Mouse (Mus musculus): ENCODE measurements at regions not wholly inside any gene's neighbourhood (a gene's known extent, or its start where the extent isn't known, plus 50 kb on each side); places are given as distances from the start of the nearest gene placed in this dataset.

GRCm38 (mm10) chr15:50942429-50942828, 2942.3 kb upstream of the Gm7489 start:
- DNase-seq (ENCODE audit: low spot score), result no peak
- ATAC-seq (ENCODE audit: low FRiP score), result no peak
- Histone ChIP-seq H3K9ac (no peak overlapping the region), H3K36me3 (replicated peaks; ENCODE audit: control insufficient read depth, insufficient read depth) (no peaks in the 10 kb centered on the region), H3K9me3 (ENCODE audit: control insufficient read depth, low read length) (no peaks in the 10 kb centered on the region), H3K4me3 (replicated peaks; ENCODE audit: low read length) (no peak overlapping the region), H3K27ac (no peak overlapping the region), H3K4me2 (replicated peaks) (no peak overlapping the region), H3K4me1 (replicated peaks; ENCODE audit: control insufficient read depth, insufficient read depth, low read length) (no peaks in the 10 kb centered on the region), H3K27me3 (ENCODE audit: control insufficient read depth, insufficient read depth, low read length) (no peaks in the 10 kb centered on the region)
- 94% methylated on average over 5 of the region's 5 CpGs for WGBS

GRCm38 (mm10) chr15:50944976-50945375, 2939.7 kb upstream of the Gm7489 start:
- ATAC-seq (ENCODE audit: low FRiP score) (no peak), DNase-seq (ENCODE audit: low spot score) (no peak)
- H3K4me1 ChIP-seq (replicated peaks; ENCODE audit: control insufficient read depth, insufficient read depth, low read length), result no peaks in the 10 kb centered on the region
- H3K4me2 ChIP-seq (replicated peaks), result no peak overlapping the region
- 88% methylated on average over 4 of the region's 4 CpGs for WGBS
- no peak overlapping the region for H3K9ac ChIP-seq
- no peak overlapping the region for H3K27ac ChIP-seq
- no peaks in the 10 kb centered on the region for H3K36me3 ChIP-seq (replicated peaks; ENCODE audit: control insufficient read depth, insufficient read depth)
- H3K27me3 ChIP-seq (ENCODE audit: control insufficient read depth, insufficient read depth, low read length), result no peaks in the 10 kb centered on the region
- H3K4me3 ChIP-seq (replicated peaks; ENCODE audit: low read length), result no peak overlapping the region
- H3K9me3 ChIP-seq (ENCODE audit: control insufficient read depth, low read length), result no peaks in the 10 kb centered on the region

GRCm38 (mm10) chr15:50959109-50959508, 2925.6 kb upstream of the Gm7489 start:
- no peaks in the 10 kb centered on the region for H3K4me1 ChIP-seq (replicated peaks; ENCODE audit: control insufficient read depth, insufficient read depth, low read length)
- H3K36me3 ChIP-seq (replicated peaks; ENCODE audit: control insufficient read depth, insufficient read depth), result no peaks in the 10 kb centered on the region
- H3K9me3 ChIP-seq (ENCODE audit: control insufficient read depth, low read length), result no peaks in the 10 kb centered on the region
- H3K4me2 ChIP-seq (replicated peaks), result no peak overlapping the region
- ATAC-seq (ENCODE audit: low FRiP score) (no peak), DNase-seq (ENCODE audit: low spot score) (no peak)
- WGBS, result 90% methylated on average over 3 of the region's 3 CpGs
- H3K27ac ChIP-seq, result no peak overlapping the region
- H3K27me3 ChIP-seq (ENCODE audit: control insufficient read depth, insufficient read depth, low read length), result no peaks in the 10 kb centered on the region
- no peak overlapping the region for H3K4me3 ChIP-seq (replicated peaks; ENCODE audit: low read length)
- H3K9ac ChIP-seq, result no peak overlapping the region

- Histone ChIP-seq H3K27ac (no peak overlapping the region), H3K4me1 (replicated peaks; ENCODE audit: control insufficient read depth, insufficient read depth, low read length) (no peaks in the 10 kb centered on the region), H3K27me3 (ENCODE audit: control insufficient read depth, insufficient read depth, low read length) (no peaks in the 10 kb centered on the region), H3K4me2 (replicated peaks) (no peak overlapping the region), H3K9ac (no peak overlapping the region), H3K9me3 (ENCODE audit: control insufficient read depth, low read length) (no peaks in the 10 kb centered on the region), H3K4me3 (replicated peaks; ENCODE audit: low read length) (no peak overlapping the region), H3K36me3 (replicated peaks; ENCODE audit: control insufficient read depth, insufficient read depth) (no peaks in the 10 kb centered on the region)
- ATAC-seq (ENCODE audit: low FRiP score) (no peak), DNase-seq (ENCODE audit: low spot score) (no peak)
- WGBS, result 78% methylated on average over 5 of the region's 5 CpGs
These were observed 2921.1 kb upstream of the Gm7489 start for GRCm38 (mm10) chr15:50963606-50964005.

GRCm38 (mm10) chr15:50964236-50964635, 2920.5 kb upstream of the Gm7489 start:
- Histone ChIP-seq H3K4me1 (replicated peaks; ENCODE audit: control insufficient read depth, insufficient read depth, low read length) (no peaks in the 10 kb centered on the region), H3K4me3 (replicated peaks; ENCODE audit: low read length) (no peak overlapping the region), H3K27me3 (ENCODE audit: control insufficient read depth, insufficient read depth, low read length) (no peaks in the 10 kb centered on the region), H3K4me2 (replicated peaks) (no peak overlapping the region), H3K36me3 (replicated peaks; ENCODE audit: control insufficient read depth, insufficient read depth) (no peaks in the 10 kb centered on the region), H3K9me3 (ENCODE audit: control insufficient read depth, low read length) (no peaks in the 10 kb centered on the region), H3K9ac (no peak overlapping the region), H3K27ac (no peak overlapping the region)
- DNase-seq (ENCODE audit: low spot score), result no peak
- 94% methylated on average over 2 of the region's 2 CpGs for WGBS
- no peak for ATAC-seq (ENCODE audit: low FRiP score)

GRCm38 (mm10) chr15:50967176-50967575, 2917.5 kb upstream of the Gm7489 start:
- H3K4me2 ChIP-seq (replicated peaks), result no peak overlapping the region
- 46% methylated on average over 2 of the region's 2 CpGs for WGBS
- no peak overlapping the region for H3K4me3 ChIP-seq (replicated peaks; ENCODE audit: low read length)
- no peak overlapping the region for H3K27ac ChIP-seq
- no peaks in the 10 kb centered on the region for H3K9me3 ChIP-seq (ENCODE audit: control insufficient read depth, low read length)
- DNase-seq (ENCODE audit: low spot score), result no peak
- no peaks in the 10 kb centered on the region for H3K27me3 ChIP-seq (ENCODE audit: control insufficient read depth, insufficient read depth, low read length)
- no peaks in the 10 kb centered on the region for H3K36me3 ChIP-seq (replicated peaks; ENCODE audit: control insufficient read depth, insufficient read depth)
- no peak overlapping the region for H3K9ac ChIP-seq
- no peak for ATAC-seq (ENCODE audit: low FRiP score)
- H3K4me1 ChIP-seq (replicated peaks; ENCODE audit: control insufficient read depth, insufficient read depth, low read length), result no peaks in the 10 kb centered on the region

- 70% methylated on average over 4 of the region's 4 CpGs for WGBS
- no peaks in the 10 kb centered on the region for H3K36me3 ChIP-seq (replicated peaks; ENCODE audit: control insufficient read depth, insufficient read depth)
- no peaks in the 10 kb centered on the region for H3K4me1 ChIP-seq (replicated peaks; ENCODE audit: control insufficient read depth, insufficient read depth, low read length)
- H3K9ac ChIP-seq, result no peak overlapping the region
- DNase-seq (ENCODE audit: low spot score), result no peak
- ATAC-seq (ENCODE audit: low FRiP score), result no peak
- no peak overlapping the region for H3K4me2 ChIP-seq (replicated peaks)
- H3K9me3 ChIP-seq (ENCODE audit: control insufficient read depth, low read length), result no peaks in the 10 kb centered on the region
- no peak overlapping the region for H3K27ac ChIP-seq
- no peak overlapping the region for H3K4me3 ChIP-seq (replicated peaks; ENCODE audit: low read length)
- no peaks in the 10 kb centered on the region for H3K27me3 ChIP-seq (ENCODE audit: control insufficient read depth, insufficient read depth, low read length)
These were observed 2914.1 kb upstream of the Gm7489 start for GRCm38 (mm10) chr15:50970637-50971036.

- no peak overlapping the region for H3K27ac ChIP-seq
- ATAC-seq (ENCODE audit: low FRiP score) (no peak), DNase-seq (ENCODE audit: low spot score) (no peak)
These were observed 2912.1 kb upstream of the Gm7489 start for GRCm38 (mm10) chr15:50972593-50972992.

GRCm38 (mm10) chr15:50974002-50974754, 2910.5 kb upstream of the Gm7489 start:
- Histone ChIP-seq H3K4me2 (replicated peaks) (no peak overlapping the region), H3K4me1 (replicated peaks; ENCODE audit: control insufficient read depth, insufficient read depth, low read length) (no peaks in the 10 kb centered on the region), H3K9me3 (ENCODE audit: control insufficient read depth, low read length) (no peaks in the 10 kb centered on the region), H3K27me3 (ENCODE audit: control insufficient read depth, insufficient read depth, low read length) (no peaks in the 10 kb centered on the region), H3K36me3 (replicated peaks; ENCODE audit: control insufficient read depth, insufficient read depth) (no peaks in the 10 kb centered on the region), H3K4me3 (replicated peaks; ENCODE audit: low read length) (no peak overlapping the region), H3K27ac (no peak overlapping the region), H3K9ac (no peak overlapping the region)
- DNase-seq (ENCODE audit: low spot score) (no peak), ATAC-seq (ENCODE audit: low FRiP score) (no peak)
- WGBS, result 84% methylated on average over 9 of the region's 9 CpGs

More at GRCm38 (mm10) chr15:50972593-50972992, 2912.1 kb upstream of the Gm7489 start:
- Histone ChIP-seq H3K27me3 (ENCODE audit: control insufficient read depth, insufficient read depth, low read length) (no peaks in the 10 kb centered on the region), H3K9me3 (ENCODE audit: control insufficient read depth, low read length) (no peaks in the 10 kb centered on the region), H3K4me3 (replicated peaks; ENCODE audit: low read length) (no peak overlapping the region), H3K36me3 (replicated peaks; ENCODE audit: control insufficient read depth, insufficient read depth) (no peaks in the 10 kb centered on the region), H3K9ac (no peak overlapping the region), H3K4me1 (replicated peaks; ENCODE audit: control insufficient read depth, insufficient read depth, low read length) (no peaks in the 10 kb centered on the region), H3K4me2 (replicated peaks) (no peak overlapping the region)
- 92% methylated on average over 13 of the region's 13 CpGs for WGBS

- Histone ChIP-seq H3K27ac (no peak overlapping the region), H3K4me1 (replicated peaks; ENCODE audit: control insufficient read depth, insufficient read depth, low read length) (no peaks in the 10 kb centered on the region), H3K4me2 (replicated peaks) (no peak overlapping the region), H3K36me3 (replicated peaks; ENCODE audit: control insufficient read depth, insufficient read depth) (no peaks in the 10 kb centered on the region), H3K27me3 (ENCODE audit: control insufficient read depth, insufficient read depth, low read length) (no peaks in the 10 kb centered on the region), H3K9ac (no peak overlapping the region), H3K4me3 (replicated peaks; ENCODE audit: low read length) (no peak overlapping the region), H3K9me3 (ENCODE audit: control insufficient read depth, low read length) (no peaks in the 10 kb centered on the region)
- DNase-seq (ENCODE audit: low spot score) (no peak), ATAC-seq (ENCODE audit: low FRiP score) (no peak)
- WGBS, result 91% methylated on average over 4 of the region's 4 CpGs
These were observed 2895.2 kb upstream of the Gm7489 start for GRCm38 (mm10) chr15:50989457-50989856.

Measured in hindbrain, embryonic 14.5 days (tissue).